Mouse (Mus musculus) liver, embryonic 14.5 days (tissue): ENCODE data around the gene Scml2. TPM values are rescaled to one million over a fixed set of nuclear protein-coding genes. Genes with fewer than 3 reads are reported as not detected.
A peak's percentile ranks its signal among the peaks of the same experiment; 100 is the strongest.
"Not testable (repeated sequence)": the region's sequence is repeated elsewhere in the genome, so short reads cannot be mapped to it uniquely, and the experiment has no call there.

Experiments
- ATAC-seq: fragments of 200-750 bp; cut with Nextera tagmentation; 2 replicates; pipeline ENCODE4 v1.8.0; 2017; ENCODE audit warnings: moderate number of reproducible peaks, mild to moderate bottlenecking, moderate library complexity; ENCODE audit not compliant: insufficient read depth
- DNase-seq, 3 experiments: peaks; one replicate each; pipeline ENCODE4 v3.0.0-alpha.2; 2012 to 2013; ENCODE audit warnings: low read depth in 3 of 3, low spot score in 3 of 3
- H3K27ac ChIP-seq: fragments of 300-500 bp; sonication (generic); 2 replicates; pipeline ENCODE4 v1.5.1; 2014; ENCODE audit warnings: moderate library complexity, mild to moderate bottlenecking, control low read depth, inconsistent platforms
- H3K27me3 ChIP-seq: fragments of 300-500 bp; sonication (generic); 2 replicates; pipeline ENCODE4 v1.6.1; 2014; ENCODE audit warnings: mild to moderate bottlenecking, low read length, moderate library complexity; ENCODE audit not compliant: control insufficient read depth, insufficient read depth
- H3K36me3 ChIP-seq: fragments of 300-500 bp; sonication (generic); replicated peaks from 2 replicates; pipeline ENCODE4 v1.6.1; 2014; ENCODE audit warnings: low read depth; ENCODE audit not compliant: control insufficient read depth, insufficient read depth
- H3K4me1 ChIP-seq, 2 experiments: fragments of 200-500 bp in 1 of 2; fragments of 300-500 bp in 1 of 2; sonication (generic) in 1 of 2; replicated peaks; 2 replicates each; pipeline ENCODE4 v1.6.1; 2012 to 2014; ENCODE audit warnings: antibody characterized with exemption in 1 of 2, inconsistent platforms in 1 of 2, low read length in 1 of 2; ENCODE audit not compliant: control insufficient read depth in 2 of 2, insufficient read depth in 2 of 2
- H3K4me2 ChIP-seq: fragments of 300-500 bp; sonication (generic); 2 replicates; pipeline ENCODE4 v1.6.1; 2014; ENCODE audit warnings: low read depth, mild to moderate bottlenecking, control low read depth, moderate library complexity
- H3K4me3 ChIP-seq, 2 experiments: fragments of 200-500 bp in 1 of 2; fragments of 300-500 bp in 1 of 2; sonication (generic) in 1 of 2; 2 replicates each; pipeline ENCODE4 v1.5.1; 2012 to 2014; ENCODE audit warnings: low read depth in 2 of 2, low read length in 2 of 2, mild to moderate bottlenecking in 2 of 2, control low read depth in 1 of 2, inconsistent platforms in 1 of 2, moderate library complexity in 1 of 2; ENCODE audit not compliant: insufficient read depth in 1 of 2
- H3K9ac ChIP-seq: fragments of 300-500 bp; sonication (generic); replicated peaks from 2 replicates; pipeline ENCODE4 v1.6.1; 2014; ENCODE audit warnings: mild to moderate bottlenecking, control low read depth, moderate library complexity
- H3K9me3 ChIP-seq: fragments of 300-500 bp; sonication (generic); 2 replicates; pipeline ENCODE4 v1.6.1; 2016; ENCODE audit warnings: low read length, mixed read lengths; ENCODE audit not compliant: control insufficient read depth
- CTCF ChIP-seq: IDR thresholded peaks from 2 replicates; pipeline ENCODE4 v1.5.1; 2016; ENCODE audit warnings: antibody characterized with exemption, low read depth, control low read depth
- EP300 ChIP-seq: IDR thresholded peaks from 2 replicates; pipeline ENCODE4 v1.6.1; 2016; ENCODE audit warnings: antibody characterized with exemption, low read depth
- WGBS: fragments of 180-500 bp; shearing (Covaris S2); extraction: QIAGEN DNeasy Blood & Tissue Kit; methylation state at CpG from one replicate; pipeline ENCODE4 v1.1.7; 2014; ENCODE audit not compliant: insufficient replicate concordance; 5-methylcytosine and 5-hydroxymethylcytosine counted together
- polyA plus RNA-seq, 2 experiments: library from polyadenylated mRNA; depleted of rRNA in 1 of 2; stranded (reverse) in 1 of 2; unstranded in 1 of 2; fragments of >200 nt; fragmentation: Nextera tagmentation in 1 of 2; extraction: Ambion mirVana in 1 of 2; gene quantifications; 2 replicates each; pipeline versions ENCODE4 v1.2.1 to v1.2.3; 2012 to 2014

Scml2 gene
- polyA plus RNA-seq (2012; rRNA removed) (0.44 and 0.67 TPM in 2 replicates), polyA plus RNA-seq (2014; fragmentation: Nextera tagmentation; extraction: Ambion mirVana) (0.38 and 0.71 TPM in 2 replicates)

DNA sequence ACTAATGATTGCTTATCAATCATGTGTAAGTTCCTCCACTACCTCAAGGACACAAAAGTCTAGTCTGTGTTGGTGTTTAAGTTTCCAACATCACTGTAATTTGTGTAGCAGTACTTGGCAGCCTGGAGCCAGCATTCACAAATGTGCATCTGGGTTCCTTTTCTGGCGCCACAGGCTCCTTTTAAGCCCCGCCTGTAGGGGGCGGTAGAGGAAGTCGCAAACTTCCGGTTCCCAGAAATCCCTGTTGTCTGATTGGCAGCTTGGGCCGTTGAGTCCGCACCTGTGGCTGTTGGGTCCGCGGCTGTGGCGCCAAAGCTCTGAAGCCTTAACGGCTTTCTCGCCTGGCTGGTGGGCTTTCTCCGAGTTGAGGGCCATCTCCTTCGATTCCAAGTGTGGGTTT is at the start of gene Scml2:
Gene Scml2 (plus strand): TSS at position 301 of the 400 bp plus-strand sequence.
- H3K4me2 ChIP-seq, DNase-seq, H3K27me3 ChIP-seq: not testable (repeated sequence)

DNA sequence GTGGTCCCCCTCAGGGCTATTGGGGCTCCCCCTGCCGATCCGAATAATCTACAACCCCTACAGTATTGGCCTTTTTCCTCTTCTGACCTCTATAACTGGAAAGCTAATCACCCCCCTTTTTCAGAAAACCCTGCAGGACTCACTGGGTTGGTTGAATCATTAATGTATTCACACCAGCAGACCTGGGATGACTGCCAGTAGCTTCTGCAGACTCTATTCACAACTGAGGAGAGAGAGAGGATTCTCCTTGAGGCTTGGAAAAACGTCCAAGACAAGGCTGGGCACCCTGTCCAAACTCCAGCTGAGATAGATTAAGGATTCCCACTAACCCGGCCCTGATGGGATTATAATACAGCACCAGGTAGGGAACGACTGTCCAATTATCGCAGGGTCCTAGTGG is 41.4 kb upstream of the Scml2 start:
- not testable (repeated sequence) for ATAC-seq, H3K4me2 ChIP-seq, H3K4me1 ChIP-seq, H3K36me3 ChIP-seq, H3K9ac ChIP-seq, DNase-seq, H3K27me3 ChIP-seq, H3K9me3 ChIP-seq, H3K4me3 ChIP-seq, H3K27ac ChIP-seq
- 73% methylated on average over 6 of the region's 6 CpGs for WGBS

More for the DNA sequence above, at the start of gene Scml2:
- not testable (repeated sequence) for H3K27ac ChIP-seq, H3K36me3 ChIP-seq, H3K9me3 ChIP-seq, H3K4me3 ChIP-seq, H3K4me1 ChIP-seq, ATAC-seq, H3K9ac ChIP-seq
- WGBS, result 76% methylated on average over 3 of the region's 14 CpGs

DNA sequence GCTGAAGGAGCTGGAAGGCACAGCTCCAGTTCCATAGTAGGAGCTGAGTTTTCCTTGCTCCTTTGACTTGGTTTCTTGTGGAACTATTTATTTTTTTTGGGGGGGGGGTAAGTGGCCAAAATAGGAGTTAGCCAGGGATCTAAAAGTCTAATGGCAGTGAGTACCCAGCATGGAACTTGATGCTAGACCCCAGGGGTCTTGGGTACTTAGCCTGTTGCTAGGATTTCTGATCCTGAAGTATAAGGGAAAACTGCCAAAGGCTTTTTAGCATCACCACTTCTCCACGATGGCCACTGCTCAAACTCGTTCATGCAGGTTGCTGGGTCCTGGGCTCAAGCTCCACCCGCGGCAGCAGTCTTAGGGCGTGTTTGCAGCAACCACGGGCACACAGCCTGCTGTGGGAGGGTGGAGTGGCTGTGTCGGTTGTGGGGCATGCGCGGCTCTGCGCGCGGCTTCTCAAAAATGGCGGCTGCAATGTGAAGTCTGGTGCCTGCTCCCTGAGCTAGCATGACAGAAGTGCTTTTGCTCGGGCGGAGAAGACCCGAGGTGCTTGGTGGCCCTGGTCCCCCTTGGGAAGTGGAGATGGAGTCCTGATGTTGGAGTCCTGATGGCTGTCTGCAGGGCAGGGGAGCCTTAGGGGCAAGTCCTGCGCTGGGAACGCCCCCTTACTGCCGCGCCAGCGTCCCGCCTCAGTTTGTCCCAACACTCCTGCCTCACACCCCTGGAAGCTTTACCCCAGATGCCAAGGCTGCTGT is 45.5 kb downstream of the Scml2 start:
- peak overlapping the region; percentile 62 for H3K4me2 ChIP-seq
- H3K4me3 ChIP-seq, result peak overlapping the region; percentile 49 to 72
- ATAC-seq (peak; percentile 87), DNase-seq (peak; percentile 2 to 14 (median 12))
- H3K27me3 ChIP-seq, result no peaks in the 10 kb centered on the region
- peak overlapping the region; percentile 45; the same call in 1 of the 2 replicates for H3K9ac ChIP-seq
- no peak overlapping the region for H3K27ac ChIP-seq
- no peaks in the 10 kb centered on the region for H3K36me3 ChIP-seq
- TF ChIP-seq EP300, result no peak
- no peaks in the 10 kb centered on the region for H3K9me3 ChIP-seq
- no peaks in the 10 kb centered on the region for H3K4me1 ChIP-seq
- WGBS, result 22% methylated on average over 19 of the region's 22 CpGs

DNA sequence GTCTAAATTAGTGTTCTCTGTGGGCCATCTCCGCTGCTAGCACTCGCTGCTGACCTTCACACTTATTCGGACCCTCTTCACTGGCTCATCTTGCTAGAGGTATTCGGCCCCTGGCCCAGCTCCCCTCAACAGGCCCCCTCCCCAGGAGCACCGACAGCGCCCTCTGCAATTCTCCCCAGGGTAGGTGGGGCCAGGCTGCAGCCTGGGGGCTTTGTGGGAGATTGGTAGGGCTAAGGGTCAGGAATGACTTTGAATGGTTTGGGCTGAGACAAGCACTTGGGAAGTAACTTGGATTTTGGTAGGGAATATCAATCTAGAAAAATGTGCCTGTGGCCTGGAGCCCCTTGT is 46.0 kb downstream of the Scml2 start:
- no peaks in the 10 kb centered on the region for H3K27me3 ChIP-seq
- ATAC-seq, result no peak
- no peak overlapping the region for H3K27ac ChIP-seq
- no peak for TF ChIP-seq CTCF
- no peak for TF ChIP-seq EP300
- no peaks in the 10 kb centered on the region for H3K36me3 ChIP-seq
- 7% methylated on average over 6 of the region's 6 CpGs for WGBS
- peak overlapping the region; percentile 45; the same call in 1 of the 2 replicates for H3K9ac ChIP-seq
- no peak for DNase-seq
- no peaks in the 10 kb centered on the region for H3K4me1 ChIP-seq
- H3K4me2 ChIP-seq, result peak overlapping the region; percentile 62
- no peaks in the 10 kb centered on the region for H3K9me3 ChIP-seq
- peak overlapping the region; percentile 49 to 72 for H3K4me3 ChIP-seq

DNA sequence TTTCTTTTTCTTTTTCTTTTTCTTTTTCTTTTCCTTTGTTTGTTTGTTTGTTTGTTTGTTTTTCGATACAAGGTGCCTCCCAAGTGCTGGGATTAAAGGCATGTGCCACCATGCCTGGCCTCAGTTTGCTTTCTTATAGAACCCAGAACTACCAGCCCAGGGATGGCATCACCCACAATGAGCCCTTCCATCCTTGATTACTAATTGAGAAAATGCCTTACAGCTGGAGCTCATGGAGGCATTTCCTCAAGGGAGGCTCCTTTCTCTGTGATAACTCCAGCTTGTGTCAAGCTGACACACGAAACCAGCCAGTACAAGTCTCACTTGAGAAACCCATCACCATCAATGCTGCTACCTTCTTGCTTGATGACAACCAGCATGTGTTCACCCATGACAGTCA is 170.2 kb downstream of the Scml2 start, which contains the start of gene Gm15262:
Gene Gm15262 (plus strand): TSS at position 301 of the 400 bp plus-strand sequence.
- ATAC-seq, H3K4me3 ChIP-seq, H3K27ac ChIP-seq, H3K27me3 ChIP-seq, H3K9ac ChIP-seq, H3K36me3 ChIP-seq, H3K4me2 ChIP-seq, H3K9me3 ChIP-seq, H3K4me1 ChIP-seq, DNase-seq: not testable (repeated sequence)
- 32% methylated on average over 2 of the region's 2 CpGs for WGBS

Other genes with a start within 250 kb of the Scml2 start
- 0.40 and 0.43 TPM in 2 replicates for gene Gja6, start 210.1 kb upstream of the Scml2 start, polyA plus RNA-seq (2012; rRNA removed)
- 0.78 and 1.0 TPM in 2 replicates for gene Gja6, start 210.1 kb upstream of the Scml2 start, polyA plus RNA-seq (2014; fragmentation: Nextera tagmentation; extraction: Ambion mirVana)
- gene Cdkl5, start 122.5 kb upstream of the Scml2 start, polyA plus RNA-seq (2012; rRNA removed), result 0.13 and 0.20 TPM in 2 replicates
- 0.24 and 0.27 TPM in 2 replicates for gene Cdkl5, start 122.5 kb upstream of the Scml2 start, polyA plus RNA-seq (2014; fragmentation: Nextera tagmentation; extraction: Ambion mirVana)
- gene Gm15262, start 170.3 kb downstream of the Scml2 start, polyA plus RNA-seq (2012; rRNA removed), result not detected in 2 replicates
- not detected in 2 replicates for gene Gm15262, start 170.3 kb downstream of the Scml2 start, polyA plus RNA-seq (2014; fragmentation: Nextera tagmentation; extraction: Ambion mirVana)